Mouse (Mus musculus) thymus, adult 18-20 months (tissue): Measurements from ENCODE around the gene Mbd6.
"Not testable (repeated sequence)": the region's sequence is repeated elsewhere in the genome, so short reads cannot be mapped to it uniquely, and the experiment has no call there.

Experiments used
- DNase-seq, 2 experiments: peaks; one replicate each; pipeline ENCODE4 v3.0.0; 2022; ENCODE audit warnings: mixed read lengths in 2 of 2

Gene Mbd6

GRCm38 (mm10) chr10:127288800-127289572, at the start of gene Mbd6:
TSS of gene Mbd6 (minus strand) at chr10:127289018.
- peak; percentile 81 to 83 for DNase-seq

- no peak for DNase-seq
Measured at GRCm38 (mm10) chr10:127337536-127338099, 48.8 kb upstream of the Mbd6 start.

GRCm38 (mm10) chr10:127336952-127337351, 48.1 kb upstream of the Mbd6 start:
- DNase-seq: no peak

GRCm38 (mm10) chr10:127335271-127335670, 46.5 kb upstream of the Mbd6 start:
- DNase-seq: no peak

- DNase-seq: no peak
Measured at GRCm38 (mm10) chr10:127333152-127333551, 44.3 kb upstream of the Mbd6 start.

GRCm38 (mm10) chr10:127332211-127332874, 43.5 kb upstream of the Mbd6 start:
- no peak for DNase-seq

- DNase-seq: no peak
Measured at GRCm38 (mm10) chr10:127330212-127330611, 41.4 kb upstream of the Mbd6 start.

- no peak for DNase-seq
Measured at GRCm38 (mm10) chr10:127327461-127328145, 38.8 kb upstream of the Mbd6 start.

GRCm38 (mm10) chr10:127326828-127327227, 38.0 kb upstream of the Mbd6 start:
- DNase-seq: no peak

GRCm38 (mm10) chr10:127326017-127326801, 37.4 kb upstream of the Mbd6 start:
- peak in 1 of 2 experiments; percentile 60 for DNase-seq

GRCm38 (mm10) chr10:127325454-127326016, 36.7 kb upstream of the Mbd6 start:
- DNase-seq: peak in 1 of 2 experiments; percentile 73

GRCm38 (mm10) chr10:127324495-127324894, 35.7 kb upstream of the Mbd6 start:
- peak; percentile 64 to 82 for DNase-seq

- DNase-seq: peak in 1 of 2 experiments; percentile 64
Measured at GRCm38 (mm10) chr10:127323131-127323855, 34.5 kb upstream of the Mbd6 start.

GRCm38 (mm10) chr10:127322669-127323068, 33.9 kb upstream of the Mbd6 start:
- no peak for DNase-seq

- DNase-seq: no peak
Measured at GRCm38 (mm10) chr10:127322178-127322577, 33.4 kb upstream of the Mbd6 start.

- no peak for DNase-seq
Measured at GRCm38 (mm10) chr10:127321621-127322020, 32.8 kb upstream of the Mbd6 start, which contains the start of gene Arhgap9. TSS of gene Arhgap9 (plus strand) at chr10:127321964.

- no peak for DNase-seq
Measured at GRCm38 (mm10) chr10:127319969-127320368, 31.2 kb upstream of the Mbd6 start.

GRCm38 (mm10) chr10:127318009-127318408, 29.2 kb upstream of the Mbd6 start:
- no peak for DNase-seq

- no peak for DNase-seq
Measured at GRCm38 (mm10) chr10:127317277-127317676, 28.5 kb upstream of the Mbd6 start.

GRCm38 (mm10) chr10:127314950-127315349, 26.1 kb upstream of the Mbd6 start:
- DNase-seq: not testable (repeated sequence)

- DNase-seq: not testable (repeated sequence)
Measured at GRCm38 (mm10) chr10:127313516-127313915, 24.7 kb upstream of the Mbd6 start.
